ENCODE assay signal across 10 mouse cellular contexts in the genomic region with DNA sequence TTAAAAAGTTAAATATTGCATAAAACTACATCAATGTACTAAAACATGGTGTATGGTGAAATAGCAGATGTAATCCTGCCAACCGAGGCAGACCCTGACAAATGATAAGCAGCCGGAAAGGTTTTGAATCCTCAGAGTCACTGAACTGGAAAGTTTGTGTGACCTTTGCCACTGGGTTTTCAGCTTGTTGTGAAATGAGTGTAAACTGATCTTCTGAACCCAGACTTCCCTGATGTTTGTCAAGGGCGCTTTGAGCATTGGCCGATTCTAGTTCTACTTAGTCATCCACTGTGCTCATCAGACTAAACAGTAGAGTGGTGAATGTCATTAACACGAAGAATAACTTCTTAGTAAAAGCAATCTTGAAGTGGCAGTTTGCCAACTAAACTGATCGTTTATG.
DNase-seq lines count a peak whose midpoint lies in the region; ATAC-seq and TF ChIP-seq lines count a peak whose summit lies in the region.
"Had no signal": no experiment of that assay in that cellular context is flagged by ENCODE, and none has a peak within 500 bp of the region (broad histone marks: within the 10 kb centered on the region; RNA-seq: fewer than 3 reads in every experiment).

No protein-coding gene starts in this region.

- no peak overlapping the region for H3K4me3 ChIP-seq in hindbrain, postnatal 0 days (ENCODE audit: low read length)
- no peak overlapping the region for H3K4me3 ChIP-seq in hindbrain, embryonic 11.5 days (ENCODE audit: low read depth, low read length)
- no peak overlapping the region for H3K4me3 ChIP-seq in CH12.LX (replicated peaks in 1 of 3; ENCODE audit: low read depth in 2 of 3, low read length in 2 of 3, poor library complexity in 1 of 3)
- no peak overlapping the region for H3K4me3 ChIP-seq in liver, embryonic 16.5 days (ENCODE audit: low read depth, low read length)
- H3K4me3 ChIP-seq: megakaryocyte, embryonic 14.5 days had no signal

- ATAC-seq in hindbrain, postnatal 0 days = no peak
- no peak for ATAC-seq in hindbrain, embryonic 11.5 days (ENCODE audit: low FRiP score)
- ATAC-seq in liver, embryonic 16.5 days (ENCODE audit: low read depth) = peak; percentile 91

- no peaks in the 10 kb centered on the region for H3K4me1 ChIP-seq in hindbrain, postnatal 0 days (ENCODE audit: insufficient read depth, low read length)
- no peaks in the 10 kb centered on the region for H3K4me1 ChIP-seq in hindbrain, embryonic 11.5 days (replicated peaks; ENCODE audit: control insufficient read depth, insufficient read depth, low read length)
- peaks cover 0 to 10% of the 10 kb centered on the region in 2 experiments; a peak in 2 of 4 replicates for H3K4me1 ChIP-seq in CH12.LX (ENCODE audit: control insufficient read depth in 1 of 2, insufficient read depth in 2 of 2)
- H3K4me1 ChIP-seq in liver, embryonic 16.5 days (ENCODE audit: control insufficient read depth, low read depth, low read length) = no peaks in the 10 kb centered on the region
- H3K4me1 ChIP-seq: megakaryocyte, embryonic 14.5 days had no signal

- no peaks in the 10 kb centered on the region for H3K36me3 ChIP-seq in hindbrain, postnatal 0 days (ENCODE audit: insufficient read depth, low read length)
- no peaks in the 10 kb centered on the region for H3K36me3 ChIP-seq in hindbrain, embryonic 11.5 days (ENCODE audit: control insufficient read depth, insufficient read depth, low read length)
- H3K36me3 ChIP-seq in CH12.LX (replicated peaks in 1 of 2; ENCODE audit: control insufficient read depth in 1 of 2, insufficient read depth in 1 of 2, low read length in 1 of 2) = no peaks in the 10 kb centered on the region
- H3K36me3 ChIP-seq in liver, embryonic 16.5 days (ENCODE audit: control insufficient read depth, insufficient read depth) = no peaks in the 10 kb centered on the region

- no peak overlapping the region for H3K4me2 ChIP-seq in hindbrain, postnatal 0 days (ENCODE audit: low read depth, low read length)
- H3K4me2 ChIP-seq in hindbrain, embryonic 11.5 days (replicated peaks; ENCODE audit: low read depth, low read length) = no peak overlapping the region
- no peak overlapping the region for H3K4me2 ChIP-seq in CH12.LX (ENCODE audit: insufficient read depth, low read depth, poor library complexity, severe bottlenecking)
- H3K4me2 ChIP-seq in liver, embryonic 16.5 days (ENCODE audit: low read depth, low read length) = no peak overlapping the region

- H3K27ac ChIP-seq in hindbrain, postnatal 0 days = no peak overlapping the region
- H3K27ac ChIP-seq in hindbrain, embryonic 11.5 days (ENCODE audit: low read depth, low read length) = no peak overlapping the region
- no peak overlapping the region for H3K27ac ChIP-seq in CH12.LX (ENCODE audit: insufficient read depth, low read depth)
- no peak overlapping the region for H3K27ac ChIP-seq in liver, embryonic 16.5 days (ENCODE audit: low read length)

- TF ChIP-seq CTCF in hindbrain, postnatal 0 days (IDR thresholded peaks at IDR 0.05; ENCODE audit: low read depth) = no peak
- no peak for TF ChIP-seq CTCF in CH12.LX (conservative IDR thresholded peaks at IDR 0.05 in 1 of 2, IDR thresholded peaks at IDR 0.05 in 1 of 2; ENCODE audit: low read depth in 2 of 2, low read length in 2 of 2)

- in situ Hi-C loops in CH12.LX (cut with MboI; ENCODE audit: low pct_ligation_motif_present, low pct_unique_long_range_greater_than_20kb, low sequenced_read_pairs) = no loop called here

- dilution Hi-C loops in CH12.LX (cut with MboI; ENCODE audit: extremely low pct_ligation_motif_present, extremely low pct_unique_long_range_greater_than_20kb, low sequenced_read_pairs) = no loop called here

- TF ChIP-seq POLR2A in CH12.LX (IDR thresholded peaks at IDR 0.05; ENCODE audit: low read depth, low read length) = no peak

- no peak for TF ChIP-seq RAD21 in CH12.LX (IDR thresholded peaks at IDR 0.05; ENCODE audit: low read depth, low read length)

- no peak for TF ChIP-seq EP300 in CH12.LX (IDR thresholded peaks at IDR 0.05; ENCODE audit: low read length)

- DNase-seq in hindbrain, postnatal 0 days (ENCODE audit: low spot score) = peak; percentile 3
- DNase-seq in hindbrain, embryonic 11.5 days (ENCODE audit: low spot score) = no peak
- peak; percentile 57 for DNase-seq in CH12.LX (ENCODE audit: extremely low read depth)
- peak; percentile 33 for DNase-seq in fibroblast of lung, adult 2 months (ENCODE audit: low read depth)
- DNase-seq in cerebellum, postnatal 25 days = no peak
- DNase-seq in heart, adult 18-20 months = no peak
- DNase-seq in gastrocnemius, postnatal 10 days = no peak
- DNase-seq: layer of hippocampus, adult 9-11 months had no signal

- no peaks in the 10 kb centered on the region for H3K79me2 ChIP-seq in CH12.LX (replicated peaks; ENCODE audit: control insufficient read depth, extremely low read depth, insufficient read depth, poor library complexity, severe bottlenecking)

- H3K27me3 ChIP-seq in hindbrain, postnatal 0 days (ENCODE audit: insufficient read depth, low read length) = no peaks in the 10 kb centered on the region
- H3K27me3 ChIP-seq in hindbrain, embryonic 11.5 days (ENCODE audit: control insufficient read depth, insufficient read depth, low read length) = no peaks in the 10 kb centered on the region
- no peaks in the 10 kb centered on the region for H3K27me3 ChIP-seq in CH12.LX (replicated peaks)
- no peaks in the 10 kb centered on the region for H3K27me3 ChIP-seq in liver, embryonic 16.5 days (ENCODE audit: control insufficient read depth, insufficient read depth, low read depth, low read length)
- H3K27me3 ChIP-seq: megakaryocyte, embryonic 14.5 days had no signal

- H3K9me3 ChIP-seq in hindbrain, postnatal 0 days (ENCODE audit: low read length) = no peaks in the 10 kb centered on the region
- no peaks in the 10 kb centered on the region for H3K9me3 ChIP-seq in hindbrain, embryonic 11.5 days (ENCODE audit: control insufficient read depth, low read length)
- no peaks in the 10 kb centered on the region for H3K9me3 ChIP-seq in CH12.LX (replicated peaks; ENCODE audit: low read length)
- H3K9me3 ChIP-seq in liver, embryonic 16.5 days (replicated peaks; ENCODE audit: control insufficient read depth, low read length) = no peaks in the 10 kb centered on the region
- H3K9me3 ChIP-seq: megakaryocyte, embryonic 14.5 days had no signal

- no peak overlapping the region for H3K9ac ChIP-seq in hindbrain, postnatal 0 days (replicated peaks; ENCODE audit: low read length)
- no peak overlapping the region for H3K9ac ChIP-seq in hindbrain, embryonic 11.5 days (ENCODE audit: low read depth, low read length)
- no peak overlapping the region for H3K9ac ChIP-seq in CH12.LX (ENCODE audit: insufficient read depth, low read depth)
- H3K9ac ChIP-seq in liver, embryonic 16.5 days (ENCODE audit: low read depth, low read length) = no peak overlapping the region

- WGBS in hindbrain, postnatal 0 days = 41% methylated on average over 6 of the region's 6 CpGs
- WGBS in hindbrain, embryonic 11.5 days = 37% methylated on average over 6 of the region's 6 CpGs
- 50% methylated on average over 6 of the region's 6 CpGs for WGBS in liver, embryonic 16.5 days (ENCODE audit: insufficient replicate concordance)

TF ChIP-seq in CH12.LX, 34 proteins besides CTCF, POLR2A, EP300 and RAD21:
- TF ChIP-seq ZNF384 (IDR thresholded peaks at IDR 0.05; ENCODE audit: low read depth, low read length) (no peak), ZKSCAN1 (IDR thresholded peaks at IDR 0.05; ENCODE audit: borderline replicate concordance, low read depth, low read length) (no peak), IRF4 (IDR thresholded peaks at IDR 0.05; ENCODE audit: low read depth, low read length) (no peak; the same call in 1 of the 2 replicates), MAX (IDR thresholded peaks at IDR 0.05; ENCODE audit: low read length) (no peak), RCOR1 (conservative IDR thresholded peaks at IDR 0.05; ENCODE audit: low read depth, low read length) (no peak), SIN3A (IDR thresholded peaks at IDR 0.05; ENCODE audit: low read length) (no peak), ETS1 (conservative IDR thresholded peaks at IDR 0.05; ENCODE audit: low read depth, low read length) (no peak), ELF1 (IDR thresholded peaks at IDR 0.05; ENCODE audit: low read depth, low read length) (no peak), JUND (conservative IDR thresholded peaks at IDR 0.05; ENCODE audit: low read depth, low read length) (no peak), BHLHE40 (IDR thresholded peaks at IDR 0.05; ENCODE audit: low read depth, low read length) (no peak), ZMIZ1 (IDR thresholded peaks at IDR 0.05; ENCODE audit: low read depth, low read length) (no peak), ZC3H11A (IDR thresholded peaks at IDR 0.05; ENCODE audit: low read depth, low read length) (no peak), MXI1 (IDR thresholded peaks at IDR 0.05; ENCODE audit: low read depth, low read length) (no peak), MYC (IDR thresholded peaks at IDR 0.05; ENCODE audit: low read depth, low read length) (no peak), NELFE (IDR thresholded peaks at IDR 0.05; ENCODE audit: low read depth, low read length) (no peak), CHD1 (IDR thresholded peaks at IDR 0.05; ENCODE audit: low read depth, low read length) (no peak), HCFC1 (IDR thresholded peaks at IDR 0.05; ENCODE audit: low read depth, low read length) (no peak)

Comparison
In these comparisons a context has a peak if more than half of its experiments do, and no peak if none do; other contexts are left out.
1. DNase-seq: peak in hindbrain, postnatal 0 days (single experiment), CH12.LX (single experiment) and fibroblast of lung, adult 2 months (single experiment); none in hindbrain, embryonic 11.5 days (single experiment), cerebellum, postnatal 25 days (0 of 2), heart, adult 18-20 months (0 of 2) and gastrocnemius, postnatal 10 days (single experiment).